Mouse (Mus musculus) cerebellum, adult (tissue): ENCODE measurements around the gene Cenpl.
"Not testable (repeated sequence)": the region's sequence is repeated elsewhere in the genome, so short reads cannot be mapped to it uniquely, and the experiment has no call there.

Source experiments
- ATAC-seq: cut with Nextera tagmentation; 2 replicates; pipeline ENCODE4 v1.9.2; 2017; ENCODE audit warnings: mild to moderate bottlenecking, moderate library complexity, mixed read lengths; ENCODE audit not compliant: insufficient number of reproducible peaks, low FRiP score, low TSS enrichment

Gene Cenpl

GRCm38 (mm10) chr1:161070352-161071271, at the start of gene Cenpl, which contains the start of gene Dars2:
Cenpl (plus strand) TSS chr1:161070713.
Dars2 (minus strand) TSS chr1:161070658.
- peak; percentile 97 for ATAC-seq

DNA sequence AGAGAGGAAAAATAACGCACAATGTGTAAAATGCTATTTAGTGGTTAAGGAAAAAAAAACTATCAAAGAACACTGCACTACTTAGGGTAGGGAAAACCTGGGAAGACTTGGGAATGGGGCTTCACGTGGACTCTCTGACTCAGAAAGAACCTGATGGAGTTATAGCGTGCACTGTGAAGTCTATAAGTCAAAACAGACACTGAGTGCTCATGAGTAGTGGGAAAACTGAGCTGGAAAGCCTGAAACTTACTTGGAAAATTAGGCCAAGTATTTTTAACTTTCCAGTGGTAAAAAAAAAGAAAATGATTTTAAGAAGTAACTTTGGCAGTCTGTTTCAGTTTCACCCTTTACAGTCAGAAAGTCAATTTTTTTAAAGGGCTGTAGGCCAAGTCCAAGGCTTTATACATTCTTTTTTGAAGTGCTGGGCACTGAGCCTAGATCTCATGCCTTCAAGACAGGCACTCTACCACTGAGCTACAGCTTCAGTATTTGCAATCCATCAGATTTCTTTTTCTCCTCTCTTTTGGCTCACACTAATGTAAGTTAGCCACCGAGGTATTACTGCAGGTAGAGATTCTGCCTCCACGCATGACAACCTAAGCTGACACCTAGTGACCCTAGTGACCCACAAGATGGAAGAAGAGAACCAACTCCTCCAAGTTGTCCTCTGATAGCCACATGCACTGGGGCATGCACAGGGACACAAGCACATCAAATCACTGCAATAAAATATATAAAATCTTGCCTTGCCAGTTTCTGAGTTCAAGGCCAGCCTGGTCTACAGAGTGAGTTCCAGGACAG, 44.9 kb upstream of the Cenpl start:
- no peak for ATAC-seq

GRCm38 (mm10) chr1:161027196-161027595, 43.3 kb upstream of the Cenpl start:
- no peak for ATAC-seq

DNA sequence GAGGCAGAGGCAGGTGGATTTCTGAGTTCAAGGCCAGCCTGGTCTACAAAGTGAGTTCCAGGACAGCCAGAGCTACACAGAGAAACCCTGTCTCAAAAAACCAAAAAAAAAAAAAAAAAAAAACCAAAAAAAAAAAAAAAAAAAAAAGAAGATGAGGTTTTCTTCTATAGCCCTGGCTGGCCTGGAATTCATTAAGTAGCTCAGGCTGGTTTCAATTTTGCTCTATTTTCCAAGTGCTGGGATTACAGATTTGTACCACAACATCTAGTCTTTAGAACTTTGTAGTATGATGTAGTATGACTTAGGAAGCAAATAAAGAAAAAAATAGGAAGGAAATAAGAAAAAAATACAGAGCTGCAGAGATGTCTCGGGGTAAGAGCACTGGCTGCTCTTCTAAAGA, 42.1 kb upstream of the Cenpl start:
- ATAC-seq = not testable (repeated sequence)

DNA sequence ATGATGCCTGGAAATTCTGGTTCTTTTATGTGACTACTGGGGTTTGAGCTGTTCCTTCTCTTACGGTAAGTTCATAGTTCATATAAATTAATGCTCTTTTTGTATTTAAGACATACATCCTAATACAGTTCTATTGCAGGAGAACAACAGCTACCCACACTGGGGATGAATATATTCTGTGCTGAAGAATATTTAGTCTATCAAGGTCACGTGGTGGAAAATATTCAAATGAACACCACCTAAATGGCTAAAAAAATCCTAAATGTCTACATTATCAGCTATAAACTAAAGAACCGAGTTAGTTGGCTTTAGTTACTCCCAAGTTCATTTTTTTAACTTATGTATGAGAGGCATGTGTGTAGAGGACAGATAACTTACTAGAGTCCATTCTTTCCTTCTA, 40.5 kb upstream of the Cenpl start:
- no peak for ATAC-seq

GRCm38 (mm10) chr1:161031881-161032280, 38.6 kb upstream of the Cenpl start:
- ATAC-seq = no peak

DNA sequence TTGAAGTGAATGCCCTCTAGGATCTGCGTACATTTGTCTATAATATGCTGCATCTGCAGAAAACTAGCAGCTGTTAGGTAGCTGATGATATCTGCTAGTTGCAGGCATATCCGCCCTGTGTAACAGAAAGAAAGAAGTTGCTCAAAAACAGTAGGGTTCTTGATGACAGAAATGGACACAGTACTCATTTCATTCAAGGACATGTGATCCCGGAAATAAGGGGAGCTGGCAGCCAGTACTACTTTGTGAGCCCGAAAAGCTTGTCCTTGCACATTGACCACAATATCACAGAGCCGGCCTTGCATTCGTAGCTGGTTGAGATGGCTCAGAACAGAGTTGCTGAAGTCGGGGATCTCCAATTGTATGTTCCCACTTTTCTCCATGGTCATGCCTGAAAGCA, 38.2 kb upstream of the Cenpl start:
- no peak for ATAC-seq

DNA sequence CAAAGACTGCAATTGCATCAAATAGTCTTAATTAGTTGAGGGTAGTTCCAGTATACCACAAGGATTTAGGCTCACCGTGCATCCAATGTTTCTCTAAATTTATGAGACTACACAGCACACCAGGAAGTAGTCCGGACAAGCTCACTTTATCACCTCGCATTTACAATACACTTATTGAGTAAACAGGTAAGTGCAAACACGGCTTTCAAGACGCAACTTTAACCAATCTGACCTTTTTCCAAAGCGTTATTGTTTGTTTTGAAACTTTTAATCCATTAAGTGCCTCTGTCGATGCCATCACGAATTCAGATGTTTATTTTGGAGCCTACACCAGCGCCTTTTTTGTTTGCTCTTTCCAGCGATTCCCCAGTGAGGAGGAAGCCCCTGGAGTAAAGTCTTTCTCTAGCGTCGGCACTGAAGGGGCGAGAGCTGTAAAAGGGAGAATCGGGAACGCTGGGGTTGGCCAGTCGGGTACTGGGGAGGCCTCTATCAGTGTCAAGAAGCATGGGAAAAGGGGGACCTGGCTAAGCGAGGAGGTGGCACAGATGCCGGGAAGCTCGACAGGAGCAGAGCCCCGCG, 36.6 kb upstream of the Cenpl start:
- ATAC-seq = no peak; the same call in 1 of the 2 replicates

DNA sequence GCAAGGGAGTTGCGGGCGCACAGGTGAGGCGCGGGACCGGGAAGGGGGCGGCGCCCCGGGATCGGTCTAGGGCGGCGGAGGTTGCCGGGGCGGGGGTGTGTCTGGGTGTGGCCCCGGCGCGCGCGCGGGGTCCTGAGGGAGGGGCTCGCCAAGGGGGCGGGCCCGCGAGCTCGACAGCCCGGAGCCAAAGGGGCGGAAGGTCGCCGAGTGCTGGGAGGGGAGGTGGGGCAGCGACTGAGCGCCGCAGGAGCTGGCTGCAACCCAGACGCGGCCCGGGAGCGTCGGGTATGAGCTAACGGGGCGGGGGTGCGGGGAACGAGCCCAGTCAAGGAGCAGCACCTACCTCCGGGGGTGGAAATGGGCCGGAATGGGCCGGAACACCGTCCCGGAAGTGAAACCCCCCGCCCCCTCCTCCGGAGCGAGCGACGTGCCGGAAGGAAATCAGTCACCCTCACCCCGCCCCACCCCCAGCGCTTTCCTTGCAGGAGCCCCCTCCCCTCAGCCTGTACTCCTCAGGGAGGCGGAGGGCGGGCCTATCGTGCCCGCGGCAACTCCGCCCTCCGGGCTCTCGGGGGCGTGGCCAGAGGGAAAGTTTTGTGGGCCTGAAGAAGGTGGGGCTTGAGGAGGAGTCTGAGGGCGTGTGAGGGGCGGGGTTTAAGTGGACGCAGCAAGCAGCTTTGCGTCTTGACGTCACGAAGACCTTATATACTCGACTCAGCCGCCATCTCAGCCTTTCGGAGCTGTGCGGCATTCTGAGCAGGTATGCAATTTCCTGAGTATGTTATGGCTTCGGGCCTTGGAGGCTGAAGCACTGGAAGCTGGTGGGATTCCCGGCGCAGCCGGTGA, 35.9 kb upstream of the Cenpl start, which contains the start of gene Zbtb37:
Gene Zbtb37, minus strand, starts transcription at position 415 of the 846 bp plus-strand sequence.
- ATAC-seq = peak; percentile 87

DNA sequence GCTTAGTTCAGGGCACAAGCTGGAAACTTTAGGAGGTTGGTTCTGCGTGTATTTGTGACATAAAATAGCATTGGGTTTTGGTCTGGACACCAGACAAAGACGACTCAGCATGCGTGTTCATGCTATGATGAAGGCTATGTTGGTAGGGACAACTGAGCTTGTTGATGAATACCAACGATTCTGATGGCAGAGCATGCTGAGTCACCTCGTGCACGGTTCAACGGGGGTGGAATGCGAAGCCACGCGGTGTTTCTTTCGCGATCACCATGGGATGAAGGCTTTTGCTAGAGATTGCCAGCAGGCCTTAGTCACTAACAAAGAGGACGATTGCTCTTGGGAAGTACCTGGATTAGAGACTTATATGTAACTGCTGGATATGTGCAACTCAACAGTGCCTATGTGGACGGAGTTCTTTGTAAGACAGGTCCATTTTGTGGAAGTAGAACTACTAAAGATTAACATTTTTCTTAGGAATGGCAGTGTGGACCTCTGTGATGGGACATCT, 35.2 kb upstream of the Cenpl start:
- peak; percentile 27; the same call in 1 of the 2 replicates for ATAC-seq

GRCm38 (mm10) chr1:161035786-161036404, 34.6 kb upstream of the Cenpl start:
- 0 out of 2 replicates have a peak, but pooled peaks have one; percentile 6 for ATAC-seq

DNA sequence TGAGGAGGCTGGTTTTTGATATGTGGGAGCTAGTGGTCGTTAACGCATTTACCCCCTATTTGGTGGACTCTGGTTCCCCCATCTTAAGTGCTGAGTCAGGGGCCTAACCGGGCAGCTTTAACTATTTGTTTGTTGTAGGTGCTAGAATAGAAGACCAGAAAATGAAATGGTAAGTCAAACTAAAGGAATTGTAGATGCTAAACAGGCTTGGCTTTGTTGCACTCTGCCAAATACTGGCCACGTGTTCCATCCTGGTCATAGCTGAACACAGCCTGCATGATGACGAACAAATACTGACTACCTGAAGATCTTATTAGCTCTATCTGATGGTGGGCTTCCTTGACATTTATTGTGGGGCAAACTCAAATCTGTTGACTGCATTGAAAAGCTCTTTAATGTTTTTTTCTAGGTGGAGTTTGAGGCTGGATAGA, 34.1 kb upstream of the Cenpl start:
- no peak for ATAC-seq

DNA sequence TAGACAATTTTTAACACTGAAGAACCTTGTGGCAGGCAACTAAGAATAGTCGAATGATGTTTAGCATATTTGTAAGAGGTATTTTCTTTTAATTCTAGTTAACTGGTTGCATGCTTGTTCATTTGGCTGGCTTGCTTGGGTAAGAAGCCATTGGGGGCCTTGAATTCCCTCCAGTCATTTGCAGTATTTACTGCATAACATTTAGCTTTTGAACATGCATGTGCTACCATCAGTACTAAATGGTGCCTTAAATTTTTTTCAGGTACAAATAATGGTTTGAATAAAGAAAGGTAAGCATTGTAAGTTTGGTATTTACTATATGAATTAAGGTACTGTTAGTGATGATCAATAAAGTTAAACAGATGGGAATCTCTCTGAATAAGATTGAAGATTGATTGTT, 33.5 kb upstream of the Cenpl start:
- ATAC-seq = no peak

DNA sequence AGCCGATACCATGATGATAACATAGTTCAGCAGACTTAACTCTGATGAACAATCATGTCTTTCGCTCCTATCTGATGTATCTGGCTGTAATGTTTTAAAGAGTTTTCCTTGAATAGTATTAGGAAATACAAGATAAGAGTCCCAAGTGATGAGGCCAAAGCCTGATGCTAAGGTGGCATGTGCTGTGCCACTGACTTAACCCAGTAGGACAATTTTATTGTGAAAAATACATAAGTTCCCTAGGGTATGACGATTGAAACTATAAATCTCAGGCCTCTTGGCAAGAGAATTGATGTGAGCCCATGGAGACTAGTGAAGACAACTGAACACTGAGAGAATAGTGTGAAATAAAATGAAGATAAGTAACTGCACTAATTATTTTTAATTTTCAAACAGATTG, 32.9 kb upstream of the Cenpl start:
- ATAC-seq = no peak

- no peak for ATAC-seq
These were observed 32.5 kb upstream of the Cenpl start for GRCm38 (mm10) chr1:161038004-161038403.

DNA sequence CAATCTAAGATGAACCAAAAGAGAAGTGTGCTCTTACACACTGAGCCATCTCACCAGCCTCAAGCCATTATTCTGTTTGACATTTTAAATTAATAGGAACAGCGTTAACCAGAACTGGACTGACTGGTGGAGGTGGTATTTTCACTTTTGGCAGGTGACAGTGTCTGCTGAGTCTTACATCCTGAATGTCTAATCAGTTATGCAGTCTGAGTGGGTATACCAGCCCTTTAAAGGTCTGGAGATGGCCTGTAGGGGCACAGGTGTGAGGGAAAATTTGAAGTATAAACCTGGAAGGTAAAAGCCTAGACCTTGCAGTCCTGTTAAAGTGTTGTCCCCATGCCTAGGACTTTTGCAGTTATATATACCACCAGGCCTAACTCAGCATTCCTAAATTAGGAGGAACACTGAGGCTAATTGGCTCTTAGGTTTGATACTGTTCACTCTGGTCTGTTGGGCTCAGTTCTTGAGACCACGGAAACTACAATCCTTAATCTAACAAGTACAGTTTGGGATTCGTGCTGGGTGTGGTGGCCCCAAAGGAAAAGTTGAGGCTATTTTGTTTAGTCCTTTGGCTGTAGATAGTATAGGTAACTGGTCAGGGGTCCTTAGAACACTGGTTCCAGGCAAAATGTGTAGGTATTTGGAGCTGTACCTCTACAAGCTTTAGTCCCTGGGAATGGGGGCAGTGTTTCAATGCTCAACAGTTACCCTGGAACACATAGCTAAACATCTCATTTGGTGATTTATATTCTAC, 31.4 kb upstream of the Cenpl start:
- no peak for ATAC-seq

DNA sequence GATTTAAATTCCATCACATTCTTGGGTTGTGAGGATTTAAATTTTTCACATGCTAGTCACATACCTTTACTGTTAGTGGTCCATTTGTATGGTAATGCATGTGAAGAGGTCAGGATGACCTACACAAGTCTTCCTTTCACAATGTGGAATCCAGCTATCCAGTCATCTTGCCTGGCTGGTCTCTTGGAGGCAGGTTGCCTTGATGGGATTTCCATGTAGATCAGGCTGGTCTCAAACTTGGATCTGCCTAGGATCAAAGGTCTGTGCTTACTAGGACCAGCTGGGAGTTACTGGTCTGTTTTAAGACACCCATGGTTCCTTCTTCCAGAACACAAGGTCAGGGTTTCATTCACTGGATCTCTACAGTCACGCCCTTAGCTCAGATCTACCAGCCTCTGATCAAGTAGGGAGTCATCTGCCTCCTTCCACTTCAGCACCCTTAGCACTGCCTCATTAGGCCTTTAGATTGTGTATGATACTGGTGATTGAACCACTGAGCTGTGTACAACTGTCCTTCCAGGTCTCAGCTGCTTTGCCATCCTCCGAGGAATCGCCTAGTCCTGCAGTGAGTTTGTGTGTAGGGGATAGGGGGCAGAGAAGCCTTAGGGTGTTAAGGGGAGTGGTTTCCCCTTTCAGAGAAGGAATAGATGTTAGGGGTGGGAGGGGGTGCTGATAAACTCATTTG, 30.6 kb upstream of the Cenpl start:
- no peak for ATAC-seq

GRCm38 (mm10) chr1:161040426-161040770, 30.1 kb upstream of the Cenpl start:
- ATAC-seq = no peak
